Comparison of ENCODE assay signal across 9 mouse cellular contexts in the genomic region with DNA sequence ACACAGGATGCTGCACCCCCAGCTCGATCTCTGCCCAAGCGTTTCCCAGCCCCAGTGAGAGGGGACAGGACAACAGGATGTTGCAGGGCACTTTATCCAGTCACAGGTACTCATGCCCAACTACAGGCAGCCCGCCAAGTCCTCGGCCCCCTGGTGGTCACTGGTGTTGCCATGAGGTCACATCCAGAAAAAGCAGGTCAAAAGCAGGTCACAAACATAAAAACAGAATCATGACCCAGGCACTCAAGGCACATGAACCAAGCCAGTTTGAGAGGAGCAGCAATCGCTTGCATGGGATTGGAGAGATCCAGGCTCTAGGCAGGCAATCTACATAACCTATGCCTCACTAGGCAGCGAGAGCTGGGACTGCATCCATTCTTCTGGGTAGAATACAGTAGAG. TPM values are rescaled to one million over a fixed set of nuclear protein-coding genes. Genes with fewer than 3 reads are reported as not detected.
DNase-seq lines count a peak whose midpoint lies in the region; ATAC-seq lines count a peak whose summit lies in the region.
"Had no signal": no experiment of that assay in that cellular context is flagged by ENCODE, and none has a peak within 500 bp of the region (broad histone marks: within the 10 kb centered on the region; RNA-seq: fewer than 3 reads in every experiment).

No protein-coding gene starts in this region.

- H3K36me3 ChIP-seq in heart, embryonic 10.5 days, result peaks cover 45% of the 10 kb centered on the region
- H3K36me3 ChIP-seq in heart, embryonic 11.5 days (ENCODE audit: control insufficient read depth, insufficient read depth, low read length), result peaks cover 23% of the 10 kb centered on the region
- no peaks in the 10 kb centered on the region for H3K36me3 ChIP-seq in hindbrain, embryonic 14.5 days (replicated peaks; ENCODE audit: control insufficient read depth, insufficient read depth)
- H3K36me3 ChIP-seq in liver, embryonic 16.5 days (ENCODE audit: control insufficient read depth, insufficient read depth), result peaks cover 15% of the 10 kb centered on the region
- no peaks in the 10 kb centered on the region for H3K36me3 ChIP-seq in neural tube, embryonic 14.5 days (ENCODE audit: control insufficient read depth, insufficient read depth, low read length)

- ATAC-seq in heart, embryonic 11.5 days (replicated peaks; ENCODE audit: insufficient number of reproducible peaks, low FRiP score, low TSS enrichment), result no peak
- no peak; the same call in 1 of the 2 replicates for ATAC-seq in hindbrain, embryonic 14.5 days (ENCODE audit: low FRiP score)
- ATAC-seq in liver, embryonic 16.5 days (ENCODE audit: low read depth), result peak; percentile 44
- ATAC-seq in neural tube, embryonic 14.5 days (ENCODE audit: low read depth), result peak; percentile 19; the same call in 1 of the 2 replicates

- no peaks in the 10 kb centered on the region for H3K27me3 ChIP-seq in heart, embryonic 10.5 days (ENCODE audit: insufficient read depth, poor library complexity, severe bottlenecking)
- H3K27me3 ChIP-seq in heart, embryonic 11.5 days (ENCODE audit: control insufficient read depth, insufficient read depth, low read length), result no peaks in the 10 kb centered on the region
- H3K27me3 ChIP-seq in hindbrain, embryonic 14.5 days (ENCODE audit: control insufficient read depth, insufficient read depth, low read length), result no peaks in the 10 kb centered on the region
- H3K27me3 ChIP-seq in liver, embryonic 16.5 days (ENCODE audit: control insufficient read depth, insufficient read depth, low read depth, low read length), result no peaks in the 10 kb centered on the region
- H3K27me3 ChIP-seq in neural tube, embryonic 14.5 days (ENCODE audit: control insufficient read depth, insufficient read depth, low read length), result no peaks in the 10 kb centered on the region
- H3K27me3 ChIP-seq: liver, embryonic 13.5 days had no signal

- DNase-seq in heart, embryonic 10.5 days (ENCODE audit: low spot score), result no peak
- DNase-seq in R1 (ENCODE audit: low read depth, low spot score), result peak; percentile 59
- DNase-seq in embryo, embryonic 11 days, result peak; percentile 59
- DNase-seq in hindbrain, embryonic 14.5 days (ENCODE audit: low spot score), result no peak
- no peak for DNase-seq in left cerebral cortex, adult 9 months (ENCODE audit: low spot score in 2 of 2)
- DNase-seq: liver, embryonic 13.5 days had no signal

- H3K27ac ChIP-seq in heart, embryonic 10.5 days, result 0 out of 2 replicates have a peak overlapping the region, but pooled peaks have one; percentile 52
- H3K27ac ChIP-seq in heart, embryonic 11.5 days (ENCODE audit: low read depth, low read length), result no peak overlapping the region
- H3K27ac ChIP-seq in hindbrain, embryonic 14.5 days, result peak overlapping the region; percentile 27; the same call in 1 of the 2 replicates
- H3K27ac ChIP-seq in liver, embryonic 16.5 days (ENCODE audit: low read length), result no peak overlapping the region
- no peak overlapping the region for H3K27ac ChIP-seq in neural tube, embryonic 14.5 days (ENCODE audit: low read depth, low read length)
- H3K27ac ChIP-seq: liver, embryonic 13.5 days had no signal

- no peak overlapping the region for H3K4me2 ChIP-seq in heart, embryonic 11.5 days
- no peak overlapping the region for H3K4me2 ChIP-seq in hindbrain, embryonic 14.5 days (replicated peaks)
- no peak overlapping the region for H3K4me2 ChIP-seq in liver, embryonic 16.5 days (ENCODE audit: low read depth, low read length)
- H3K4me2 ChIP-seq in neural tube, embryonic 14.5 days (ENCODE audit: low read depth, low read length), result no peak overlapping the region
- H3K4me2 ChIP-seq: liver, embryonic 13.5 days had no signal

- H3K4me1 ChIP-seq in heart, embryonic 10.5 days, result peaks cover 27% of the 10 kb centered on the region
- H3K4me1 ChIP-seq in heart, embryonic 11.5 days (ENCODE audit: control insufficient read depth, insufficient read depth, low read length), result peaks cover 11% of the 10 kb centered on the region
- peaks cover 14% of the 10 kb centered on the region for H3K4me1 ChIP-seq in hindbrain, embryonic 14.5 days (replicated peaks; ENCODE audit: control insufficient read depth, insufficient read depth, low read length)
- H3K4me1 ChIP-seq in liver, embryonic 16.5 days (ENCODE audit: control insufficient read depth, low read depth, low read length), result no peaks in the 10 kb centered on the region; the same call in 1 of the 2 replicates
- peaks cover 9% of the 10 kb centered on the region for H3K4me1 ChIP-seq in neural tube, embryonic 14.5 days (ENCODE audit: control insufficient read depth, insufficient read depth, low read length)

- H3K9me3 ChIP-seq in heart, embryonic 10.5 days, result no peaks in the 10 kb centered on the region
- no peaks in the 10 kb centered on the region for H3K9me3 ChIP-seq in heart, embryonic 11.5 days (replicated peaks; ENCODE audit: control insufficient read depth, low read length)
- H3K9me3 ChIP-seq in hindbrain, embryonic 14.5 days (ENCODE audit: control insufficient read depth, low read length), result no peaks in the 10 kb centered on the region
- no peaks in the 10 kb centered on the region for H3K9me3 ChIP-seq in liver, embryonic 16.5 days (replicated peaks; ENCODE audit: control insufficient read depth, low read length)
- no peaks in the 10 kb centered on the region for H3K9me3 ChIP-seq in neural tube, embryonic 14.5 days (ENCODE audit: control insufficient read depth, low read length)
- H3K9me3 ChIP-seq: liver, embryonic 13.5 days had no signal

- no peak overlapping the region for H3K4me3 ChIP-seq in heart, embryonic 10.5 days
- no peak overlapping the region for H3K4me3 ChIP-seq in heart, embryonic 11.5 days (ENCODE audit: low read depth, low read length)
- no peak overlapping the region for H3K4me3 ChIP-seq in hindbrain, embryonic 14.5 days (replicated peaks; ENCODE audit: low read length)
- H3K4me3 ChIP-seq in liver, embryonic 16.5 days (ENCODE audit: low read depth, low read length), result no peak overlapping the region
- no peak overlapping the region for H3K4me3 ChIP-seq in neural tube, embryonic 14.5 days (ENCODE audit: low read depth, low read length)
- H3K4me3 ChIP-seq: liver, embryonic 13.5 days had no signal

- WGBS in heart, embryonic 10.5 days, result 38% methylated on average over 6 of the region's 6 CpGs
- WGBS in heart, embryonic 11.5 days (ENCODE audit: insufficient replicate concordance), result 36% methylated on average over 6 of the region's 6 CpGs
- 39% methylated on average over 6 of the region's 6 CpGs for WGBS in hindbrain, embryonic 14.5 days
- WGBS in liver, embryonic 16.5 days (ENCODE audit: insufficient replicate concordance), result 46% methylated on average over 6 of the region's 6 CpGs
- WGBS in neural tube, embryonic 14.5 days, result 36% methylated on average over 6 of the region's 6 CpGs

- H3K9ac ChIP-seq in heart, embryonic 11.5 days (ENCODE audit: low read depth, low read length), result no peak overlapping the region
- H3K9ac ChIP-seq in hindbrain, embryonic 14.5 days, result no peak overlapping the region
- no peak overlapping the region for H3K9ac ChIP-seq in liver, embryonic 16.5 days (ENCODE audit: low read depth, low read length)
- H3K9ac ChIP-seq in neural tube, embryonic 14.5 days (replicated peaks; ENCODE audit: low read depth, low read length), result no peak overlapping the region
- H3K9ac ChIP-seq: liver, embryonic 13.5 days had no signal

RNA-seq across cellular contexts. Expression of a gene that starts 14.2 kb away (rescaled TPM):
- polyA plus RNA-seq in heart, embryonic 10.5 days (2016; fragmentation: Nextera tagmentation; extraction: Ambion mirVana), result 7.5 and 8.0 TPM in 2 replicates
- 3.3 and 4.2 TPM in 2 replicates for polyA plus RNA-seq in heart, embryonic 11.5 days (2014; fragmentation: Nextera tagmentation; extraction: Ambion mirVana)
- polyA plus RNA-seq in hindbrain, embryonic 14.5 days (2014; fragmentation: Nextera tagmentation; extraction: Ambion mirVana), result 0.68 and 0.80 TPM in 2 replicates
- polyA plus RNA-seq in liver, embryonic 16.5 days (2015; fragmentation: Nextera tagmentation; extraction: Ambion mirVana), result 2.5 and 3.3 TPM in 2 replicates
- 0.20 and 0.75 TPM in 2 replicates for polyA plus RNA-seq in neural tube, embryonic 14.5 days (2014; fragmentation: Nextera tagmentation; extraction: Ambion mirVana)

RNA-seq across cellular contexts. Expression of a gene that starts 32.8 kb away (rescaled TPM):
- 0.28 and 0.48 TPM in 2 replicates for polyA plus RNA-seq in heart, embryonic 10.5 days (2016; fragmentation: Nextera tagmentation; extraction: Ambion mirVana)
- polyA plus RNA-seq in heart, embryonic 11.5 days (2014; fragmentation: Nextera tagmentation; extraction: Ambion mirVana), result 0.23 and 0.37 TPM in 2 replicates
- 1.2 TPM in 2 replicates for polyA plus RNA-seq in hindbrain, embryonic 14.5 days (2014; fragmentation: Nextera tagmentation; extraction: Ambion mirVana)
- 0.08 and 0.21 TPM in 2 replicates for polyA plus RNA-seq in liver, embryonic 16.5 days (2015; fragmentation: Nextera tagmentation; extraction: Ambion mirVana)
- polyA plus RNA-seq in neural tube, embryonic 14.5 days (2014; fragmentation: Nextera tagmentation; extraction: Ambion mirVana), result 0.54 and 0.74 TPM in 2 replicates

RNA-seq across cellular contexts. Expression of a gene that starts 32.9 kb away (rescaled TPM):
- polyA plus RNA-seq in heart, embryonic 10.5 days (2016; fragmentation: Nextera tagmentation; extraction: Ambion mirVana), result 26.5 and 26.8 TPM in 2 replicates
- 18.0 and 20.3 TPM in 2 replicates for polyA plus RNA-seq in heart, embryonic 11.5 days (2014; fragmentation: Nextera tagmentation; extraction: Ambion mirVana)
- 24.3 and 27.9 TPM in 2 replicates for polyA plus RNA-seq in hindbrain, embryonic 14.5 days (2014; fragmentation: Nextera tagmentation; extraction: Ambion mirVana)
- polyA plus RNA-seq in liver, embryonic 16.5 days (2015; fragmentation: Nextera tagmentation; extraction: Ambion mirVana), result 10.6 and 12.1 TPM in 2 replicates
- polyA plus RNA-seq in neural tube, embryonic 14.5 days (2014; fragmentation: Nextera tagmentation; extraction: Ambion mirVana), result 20.6 and 23.3 TPM in 2 replicates

RNA-seq across cellular contexts. Expression of a gene that starts 53.2 kb away (rescaled TPM):
- 41.1 and 90.1 TPM in 2 replicates for polyA plus RNA-seq in heart, embryonic 10.5 days (2016; fragmentation: Nextera tagmentation; extraction: Ambion mirVana)
- 38.2 and 64.5 TPM in 2 replicates for polyA plus RNA-seq in heart, embryonic 11.5 days (2014; fragmentation: Nextera tagmentation; extraction: Ambion mirVana)
- polyA plus RNA-seq in hindbrain, embryonic 14.5 days (2014; fragmentation: Nextera tagmentation; extraction: Ambion mirVana), result 0.04 TPM in 1 of 2 replicates, not detected in the other
- polyA plus RNA-seq in liver, embryonic 16.5 days (2015; fragmentation: Nextera tagmentation; extraction: Ambion mirVana), result 0.15 and 0.26 TPM in 2 replicates
- 0.03 TPM in 1 of 2 replicates, not detected in the other for polyA plus RNA-seq in neural tube, embryonic 14.5 days (2014; fragmentation: Nextera tagmentation; extraction: Ambion mirVana)

Comparison
In these comparisons a context has a peak if more than half of its experiments do, and no peak if none do; other contexts are left out.
1. H3K27ac ChIP-seq: peak in heart, embryonic 10.5 days (single experiment) and hindbrain, embryonic 14.5 days (single experiment); none in heart, embryonic 11.5 days (single experiment), liver, embryonic 16.5 days (single experiment) and neural tube, embryonic 14.5 days (single experiment).
2. DNase-seq: peak in R1 (single experiment) and embryo, embryonic 11 days (single experiment); none in heart, embryonic 10.5 days (single experiment), hindbrain, embryonic 14.5 days (single experiment) and left cerebral cortex, adult 9 months (0 of 2).
3. ATAC-seq: peak in liver, embryonic 16.5 days (single experiment) and neural tube, embryonic 14.5 days (single experiment); none in heart, embryonic 11.5 days (single experiment) and hindbrain, embryonic 14.5 days (single experiment).